Mouse (Mus musculus): ENCODE data around the gene Sema4c. TPM values are rescaled to one million over a fixed set of nuclear protein-coding genes. Genes with fewer than 3 reads are reported as not detected.

Sema4c gene
- polyA plus RNA-seq (2014; fragmentation: Illumina TruSeq; extraction: RNeasy Lipid Tissue Mini Kit (QIAGEN cat#74804); ENCODE audit: low read depth, low replicate concordance), result 0.67 TPM

DNA sequence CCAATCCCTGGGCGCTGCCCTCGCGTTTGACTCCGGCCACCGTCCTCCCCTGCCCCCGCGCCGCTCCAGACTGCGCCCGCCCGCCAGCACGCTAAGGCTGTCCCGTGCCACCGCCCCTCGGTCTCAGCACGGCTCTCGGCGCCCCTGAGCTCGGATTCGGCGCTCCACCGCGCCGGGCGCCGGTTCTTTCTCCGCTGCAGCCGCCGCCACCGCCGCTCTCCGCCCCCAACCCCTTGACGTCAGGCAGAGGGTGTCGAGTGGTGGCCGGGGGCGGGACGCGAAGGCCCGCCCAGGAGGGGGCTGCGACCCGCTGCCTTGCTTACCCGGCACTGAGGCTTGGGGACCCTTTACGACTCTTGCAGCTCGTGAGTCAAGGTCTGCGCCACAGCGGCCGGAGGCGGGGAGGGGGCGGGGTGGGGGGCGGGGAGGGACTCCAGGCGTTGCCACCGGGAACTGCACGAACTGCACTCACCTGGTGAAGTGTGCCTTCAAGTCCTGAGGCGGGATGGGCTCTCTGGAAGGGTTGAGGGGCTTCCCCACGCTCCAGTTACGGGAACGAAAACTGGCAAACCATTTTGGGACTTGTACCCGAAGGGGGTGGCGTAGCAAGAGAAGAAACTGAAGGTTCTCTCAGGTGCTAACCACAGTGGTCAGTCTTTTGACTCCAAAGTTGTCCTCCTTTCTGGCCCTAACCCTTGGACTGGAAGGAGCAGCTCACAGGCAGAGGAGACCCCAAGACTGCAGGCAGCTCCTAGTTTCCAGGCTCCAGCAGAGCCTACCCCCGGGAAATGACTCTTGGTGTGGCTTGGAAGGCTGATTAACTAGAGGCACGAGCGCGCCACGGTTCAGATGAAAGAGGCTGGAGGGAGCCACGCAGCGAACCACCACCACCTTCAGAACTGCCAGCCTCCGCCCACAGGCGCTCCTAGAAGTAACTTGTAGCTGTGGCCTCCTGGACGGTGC is at the start of gene Sema4c:
Sema4c (minus strand) TSS at position 319 of the 963 bp plus-strand sequence.

DNA sequence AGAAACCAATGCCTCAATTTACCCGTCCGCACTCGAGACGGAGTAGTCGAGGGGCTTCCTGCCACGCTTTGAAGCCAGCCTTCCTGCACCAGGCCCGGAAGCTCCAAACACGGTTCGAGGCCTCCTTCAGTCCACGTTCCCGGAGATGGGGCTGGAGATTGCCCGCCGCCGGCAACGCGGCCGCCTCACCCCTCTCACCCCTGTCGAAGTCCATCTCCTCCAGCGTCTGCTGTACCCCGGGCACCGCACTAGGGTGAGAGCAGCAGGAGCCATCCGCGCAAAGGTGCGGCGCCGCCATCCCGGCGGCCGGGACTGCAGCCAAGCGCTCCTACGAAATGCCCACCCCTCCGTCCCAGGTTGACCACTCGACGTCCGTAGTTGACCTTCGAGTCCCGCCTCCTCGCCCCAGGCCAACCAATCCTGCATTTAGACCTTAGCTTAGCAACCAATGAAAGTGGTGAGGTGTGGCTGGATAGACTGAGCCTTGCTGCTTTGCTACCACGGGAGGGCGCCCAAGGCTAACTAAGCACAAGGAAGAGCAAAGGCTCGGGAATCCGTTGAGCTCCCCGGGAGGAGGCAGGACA is 11.2 kb downstream of the Sema4c start, which contains the start of gene Ankrd39:
Ankrd39 (minus strand) TSS at position 558 of the 584 bp plus-strand sequence.

DNA sequence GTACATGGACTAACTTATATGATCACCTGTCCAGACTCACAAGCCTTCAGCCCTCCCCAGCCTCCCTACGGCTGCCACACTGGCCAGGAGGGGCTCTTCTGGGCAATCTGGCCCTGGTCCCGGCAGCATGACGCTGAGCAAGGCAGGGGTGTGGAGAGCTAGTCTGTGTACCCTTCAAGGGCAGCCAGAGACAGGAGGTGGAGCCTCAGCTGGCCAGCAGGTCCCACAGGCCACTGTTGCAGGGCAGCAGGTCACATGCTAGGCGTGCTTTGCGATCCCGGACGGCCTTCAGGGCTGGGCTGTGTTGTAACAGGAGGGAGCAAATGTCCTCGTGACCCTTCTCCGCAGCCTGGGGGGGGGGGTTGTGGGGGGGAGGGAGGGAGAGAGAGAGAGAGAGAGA is 19.0 kb downstream of the Sema4c start, which contains the start of gene Gm42417:
Gm42417 (minus strand) TSS at position 244 of the 400 bp plus-strand sequence.

DNA sequence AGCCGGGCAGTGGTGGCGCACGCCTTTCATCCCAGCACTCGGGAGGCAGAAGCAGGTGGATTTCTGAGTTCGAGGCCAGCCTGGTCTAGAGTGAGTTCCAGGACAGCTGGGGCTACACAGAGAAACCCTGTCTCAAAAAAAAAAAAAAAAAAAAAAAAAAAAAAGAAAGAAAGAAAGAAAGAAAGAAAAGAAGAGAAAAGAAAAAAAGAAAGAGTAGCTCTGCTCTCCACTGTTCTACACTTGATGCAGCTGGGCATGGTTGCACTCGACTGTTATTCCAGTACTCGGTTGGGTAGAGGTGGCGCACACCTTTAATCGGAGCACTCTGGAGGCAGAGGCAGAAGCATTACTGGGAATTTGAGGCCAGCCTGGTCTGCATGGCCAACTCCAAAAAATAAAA is 21.4 kb downstream of the Sema4c start, which contains the start of gene Ankrd23:
Ankrd23 (minus strand) TSS at position 101 of the 400 bp plus-strand sequence.

DNA sequence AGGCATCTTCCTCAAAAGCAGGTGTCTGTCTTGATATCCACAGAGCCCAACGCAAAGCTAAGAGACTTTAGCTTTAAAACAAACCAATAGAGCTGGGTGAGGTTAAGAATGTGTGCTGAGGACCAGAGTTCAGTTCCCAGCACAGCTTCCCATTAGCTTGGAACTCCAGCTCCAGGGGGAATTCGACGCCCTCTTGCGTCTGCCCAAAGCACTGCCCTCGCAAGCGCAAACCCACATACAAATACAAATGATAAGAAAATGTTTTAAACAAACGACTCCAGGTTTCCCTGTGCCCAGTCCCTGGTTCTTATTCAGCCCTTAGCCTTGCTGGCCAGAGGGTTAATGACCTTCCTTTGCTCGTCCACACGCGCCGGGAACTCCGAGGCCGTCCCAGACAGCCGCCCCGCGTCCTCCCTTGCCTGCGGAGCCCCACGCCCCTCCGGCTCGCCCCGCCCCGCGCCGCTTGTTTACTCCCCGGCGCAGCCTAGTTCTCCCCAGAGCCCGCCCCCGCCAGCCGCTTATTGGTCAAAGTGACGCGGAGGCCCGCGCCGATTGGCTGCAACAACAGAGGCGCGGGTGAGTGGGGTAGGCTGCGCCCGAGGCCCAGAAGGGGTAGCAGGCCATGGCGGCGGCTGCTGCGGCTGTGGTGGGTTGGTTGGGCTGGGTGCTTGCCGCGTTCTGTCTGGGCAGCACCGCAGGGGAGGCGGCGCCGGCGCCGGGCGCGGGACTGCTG is 46.7 kb downstream of the Sema4c start, which contains the start of gene Cnnm3:
Cnnm3 (plus strand) TSS at position 579 of the 733 bp plus-strand sequence.

Other genes with a start within 250 kb of the Sema4c start
- 32.8 TPM for gene Kansl3, start 189.2 kb downstream of the Sema4c start, polyA plus RNA-seq (2014; fragmentation: Illumina TruSeq; extraction: RNeasy Lipid Tissue Mini Kit (QIAGEN cat#74804); ENCODE audit: low read depth, low replicate concordance)
- 30.1 TPM for gene Fer1l5, start 186.1 kb downstream of the Sema4c start, polyA plus RNA-seq (2014; fragmentation: Illumina TruSeq; extraction: RNeasy Lipid Tissue Mini Kit (QIAGEN cat#74804); ENCODE audit: low read depth, low replicate concordance)
- gene Lman2l, start 113.1 kb downstream of the Sema4c start, polyA plus RNA-seq (2014; fragmentation: Illumina TruSeq; extraction: RNeasy Lipid Tissue Mini Kit (QIAGEN cat#74804); ENCODE audit: low read depth, low replicate concordance), result 7.0 TPM
- 6.3 TPM for gene Cnnm4, start 86.7 kb downstream of the Sema4c start, polyA plus RNA-seq (2014; fragmentation: Illumina TruSeq; extraction: RNeasy Lipid Tissue Mini Kit (QIAGEN cat#74804); ENCODE audit: low read depth, low replicate concordance)
- 2.0 TPM for gene Cnnm3, start 46.5 kb downstream of the Sema4c start, polyA plus RNA-seq (2014; fragmentation: Illumina TruSeq; extraction: RNeasy Lipid Tissue Mini Kit (QIAGEN cat#74804); ENCODE audit: low read depth, low replicate concordance)
- 2.9 TPM for gene Ankrd23, start 21.5 kb downstream of the Sema4c start, polyA plus RNA-seq (2014; fragmentation: Illumina TruSeq; extraction: RNeasy Lipid Tissue Mini Kit (QIAGEN cat#74804); ENCODE audit: low read depth, low replicate concordance)
- 0.29 TPM for gene Gm42417, start 18.9 kb downstream of the Sema4c start, polyA plus RNA-seq (2014; fragmentation: Illumina TruSeq; extraction: RNeasy Lipid Tissue Mini Kit (QIAGEN cat#74804); ENCODE audit: low read depth, low replicate concordance)
- 2.6 TPM for gene Ankrd39, start 10.9 kb downstream of the Sema4c start, polyA plus RNA-seq (2014; fragmentation: Illumina TruSeq; extraction: RNeasy Lipid Tissue Mini Kit (QIAGEN cat#74804); ENCODE audit: low read depth, low replicate concordance)
- 12.1 TPM for gene Fam178b, start 124.8 kb upstream of the Sema4c start, polyA plus RNA-seq (2014; fragmentation: Illumina TruSeq; extraction: RNeasy Lipid Tissue Mini Kit (QIAGEN cat#74804); ENCODE audit: low read depth, low replicate concordance)
- 79.7 TPM for gene Cox5b, start 133.1 kb upstream of the Sema4c start, polyA plus RNA-seq (2014; fragmentation: Illumina TruSeq; extraction: RNeasy Lipid Tissue Mini Kit (QIAGEN cat#74804); ENCODE audit: low read depth, low replicate concordance)
- gene 4933424G06Rik, start 151.8 kb upstream of the Sema4c start, polyA plus RNA-seq (2014; fragmentation: Illumina TruSeq; extraction: RNeasy Lipid Tissue Mini Kit (QIAGEN cat#74804); ENCODE audit: low read depth, low replicate concordance), result 75.4 TPM
- gene Actr1b, start 156.1 kb upstream of the Sema4c start, polyA plus RNA-seq (2014; fragmentation: Illumina TruSeq; extraction: RNeasy Lipid Tissue Mini Kit (QIAGEN cat#74804); ENCODE audit: low read depth, low replicate concordance), result 5.1 TPM
- 0.29 TPM for gene Zap70, start 203.4 kb upstream of the Sema4c start, polyA plus RNA-seq (2014; fragmentation: Illumina TruSeq; extraction: RNeasy Lipid Tissue Mini Kit (QIAGEN cat#74804); ENCODE audit: low read depth, low replicate concordance)